Mouse (Mus musculus) brain, embryonic 14.5 days (tissue): ENCODE measurements at regions not wholly inside any gene's neighbourhood (a gene's known extent, or its start where the extent isn't known, plus 50 kb on each side); places are given as distances from the start of the nearest gene placed in this dataset.

Experiments used
- CTCF ChIP-seq: fragments of 200-500 bp; IDR thresholded peaks from 2 replicates; pipeline ENCODE4 v1.5.1; 2012; ENCODE audit warnings: inconsistent platforms, mild to moderate bottlenecking, moderate library complexity, borderline replicate concordance; ENCODE audit not compliant: insufficient read depth, insufficient read length; ENCODE audit errors: extremely low read depth
- POLR2A ChIP-seq: fragments of 200-500 bp; IDR thresholded peaks from 2 replicates; pipeline ENCODE4 v1.6.1; 2012; ENCODE audit warnings: mild to moderate bottlenecking, inconsistent platforms, borderline replicate concordance; ENCODE audit not compliant: poor library complexity, insufficient read depth, insufficient read length, severe bottlenecking; ENCODE audit errors: extremely low read depth

DNA sequence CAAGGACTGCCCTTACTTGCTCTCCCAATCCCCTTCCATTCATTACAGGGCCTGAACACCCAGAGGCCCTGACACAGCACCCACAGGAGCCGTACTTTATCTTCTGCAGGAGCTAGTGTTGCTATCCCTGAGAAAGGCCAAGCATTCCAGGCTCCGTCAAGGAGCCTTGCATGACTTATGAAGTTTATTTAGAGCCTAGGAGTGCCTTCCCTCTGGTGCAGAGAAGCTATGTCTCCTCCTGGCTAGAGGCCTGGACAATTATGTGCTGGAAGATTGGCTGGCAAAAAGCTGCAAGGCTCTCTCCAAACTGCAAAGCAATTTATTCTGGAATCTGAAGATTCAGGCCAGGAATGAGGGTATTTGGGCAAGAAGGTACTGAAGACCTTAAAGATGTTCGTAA, 612.0 kb upstream of the Cdh5 start:
- TF ChIP-seq CTCF (no peak), POLR2A (no peak)
